Mouse (Mus musculus): ENCODE measurements at regions not wholly inside any gene's neighbourhood (a gene's known extent, or its start where the extent isn't known, plus 50 kb on each side); places are given as distances from the start of the nearest gene placed in this dataset.
"Not testable (repeated sequence)": the region's sequence is repeated elsewhere in the genome, so short reads cannot be mapped to it uniquely, and the experiment has no call there.

- no peak for DNase-seq (ENCODE audit: low read depth)
Observed at GRCm38 (mm10) chr10:117477331-117478201, 97.8 kb upstream of the Cpsf6 start.

GRCm38 (mm10) chr10:117475086-117475945 lies 95.5 kb upstream of the Cpsf6 start:
- no peak for DNase-seq (ENCODE audit: low read depth)

- no peak for DNase-seq (ENCODE audit: low read depth)
Observed at GRCm38 (mm10) chr10:117474351-117475085, 94.7 kb upstream of the Cpsf6 start.

GRCm38 (mm10) chr10:117473471-117473870 lies 93.7 kb upstream of the Cpsf6 start:
- no peak for DNase-seq (ENCODE audit: low read depth)

- no peak for DNase-seq (ENCODE audit: low read depth)
Observed at GRCm38 (mm10) chr10:117472568-117472930, 92.7 kb upstream of the Cpsf6 start.

- DNase-seq (ENCODE audit: low read depth): no peak
Observed at GRCm38 (mm10) chr10:117471818-117472567, 92.2 kb upstream of the Cpsf6 start.

- no peak for DNase-seq (ENCODE audit: low read depth)
Observed at GRCm38 (mm10) chr10:117471036-117471817, 91.4 kb upstream of the Cpsf6 start.

GRCm38 (mm10) chr10:117470481-117470880 lies 90.7 kb upstream of the Cpsf6 start:
- DNase-seq (ENCODE audit: low read depth): no peak

- DNase-seq (ENCODE audit: low read depth): no peak
Observed at GRCm38 (mm10) chr10:117469573-117470090, 89.8 kb upstream of the Cpsf6 start.

GRCm38 (mm10) chr10:117468931-117469572 lies 89.2 kb upstream of the Cpsf6 start:
- no peak for DNase-seq (ENCODE audit: low read depth)

GRCm38 (mm10) chr10:117468381-117468780 lies 88.6 kb upstream of the Cpsf6 start:
- DNase-seq (ENCODE audit: low read depth): no peak

- no peak for DNase-seq (ENCODE audit: low read depth)
Observed at GRCm38 (mm10) chr10:117467161-117467560, 87.3 kb upstream of the Cpsf6 start.

- DNase-seq (ENCODE audit: low read depth): no peak
Observed at GRCm38 (mm10) chr10:117466391-117466790, 86.6 kb upstream of the Cpsf6 start.

GRCm38 (mm10) chr10:117465671-117466250 lies 85.9 kb upstream of the Cpsf6 start:
- no peak for DNase-seq (ENCODE audit: low read depth)

- DNase-seq (ENCODE audit: low read depth): no peak
Observed at GRCm38 (mm10) chr10:117465058-117465660, 85.3 kb upstream of the Cpsf6 start.

- not testable (repeated sequence) for DNase-seq (ENCODE audit: low read depth)
Observed at GRCm38 (mm10) chr10:117464331-117464730, 84.5 kb upstream of the Cpsf6 start.

GRCm38 (mm10) chr10:117463636-117464035 lies 83.8 kb upstream of the Cpsf6 start:
- DNase-seq (ENCODE audit: low read depth): no peak

- no peak for DNase-seq (ENCODE audit: low read depth)
Observed at GRCm38 (mm10) chr10:117462921-117463320, 83.1 kb upstream of the Cpsf6 start.

Data from 416B (cell line).